Mouse (Mus musculus): ENCODE measurements at regions not wholly inside any gene's neighbourhood (a gene's known extent, or its start where the extent isn't known, plus 50 kb on each side); places are given as distances from the start of the nearest gene placed in this dataset.
A peak's percentile ranks its signal among the peaks of the same experiment; 100 is the strongest.

- no peaks in the 10 kb centered on the region for H3K4me1 ChIP-seq (ENCODE audit: insufficient read depth, low read length)
- ATAC-seq (ENCODE audit: low FRiP score) = no peak
- TF ChIP-seq CTCF (IDR thresholded peaks at IDR 0.05) = no peak
- H3K4me3 ChIP-seq (ENCODE audit: low read depth, low read length) = no peak overlapping the region
- no peak for DNase-seq (ENCODE audit: low spot score)
- no peak overlapping the region for H3K9ac ChIP-seq (replicated peaks; ENCODE audit: low read length, poor library complexity, severe bottlenecking)
- H3K4me2 ChIP-seq (ENCODE audit: low read depth, low read length, poor library complexity, severe bottlenecking) = no peak overlapping the region
- no peaks in the 10 kb centered on the region for H3K36me3 ChIP-seq (ENCODE audit: insufficient read depth, low read length)
- no peaks in the 10 kb centered on the region for H3K27me3 ChIP-seq (ENCODE audit: insufficient read depth, low read length)
- no peak overlapping the region for H3K27ac ChIP-seq (ENCODE audit: low read depth, low read length)
- H3K9me3 ChIP-seq (ENCODE audit: low read length) = no peaks in the 10 kb centered on the region
- 88% methylated on average over 5 of the region's 5 CpGs for WGBS
Measured at GRCm38 (mm10) chr2:50417643-50418042, 121.0 kb upstream of the Mmadhc start.

- ATAC-seq (ENCODE audit: low FRiP score) = no peak
Measured at GRCm38 (mm10) chr2:50417135-50417534, 120.5 kb upstream of the Mmadhc start.

GRCm38 (mm10) chr2:50416056-50416455 lies 119.5 kb upstream of the Mmadhc start:
- Histone ChIP-seq H3K4me1 (ENCODE audit: insufficient read depth, low read length) (no peaks in the 10 kb centered on the region), H3K36me3 (ENCODE audit: insufficient read depth, low read length) (no peaks in the 10 kb centered on the region), H3K4me3 (ENCODE audit: low read depth, low read length) (no peak overlapping the region), H3K9ac (replicated peaks; ENCODE audit: low read length, poor library complexity, severe bottlenecking) (no peak overlapping the region), H3K27me3 (ENCODE audit: insufficient read depth, low read length) (no peaks in the 10 kb centered on the region), H3K4me2 (ENCODE audit: low read depth, low read length, poor library complexity, severe bottlenecking) (no peak overlapping the region), H3K9me3 (ENCODE audit: low read length) (no peaks in the 10 kb centered on the region), H3K27ac (ENCODE audit: low read depth, low read length) (no peak overlapping the region)
- 97% methylated on average over 2 of the region's 2 CpGs for WGBS
- ATAC-seq (ENCODE audit: low FRiP score) (no peak), DNase-seq (ENCODE audit: low spot score) (no peak)
- TF ChIP-seq CTCF (IDR thresholded peaks at IDR 0.05) = no peak

More at GRCm38 (mm10) chr2:50417135-50417534, 120.5 kb upstream of the Mmadhc start:
- DNase-seq (ENCODE audit: low spot score) = no peak
- TF ChIP-seq CTCF (IDR thresholded peaks at IDR 0.05) = no peak
- no peaks in the 10 kb centered on the region for H3K4me1 ChIP-seq (ENCODE audit: insufficient read depth, low read length)
- no peaks in the 10 kb centered on the region for H3K9me3 ChIP-seq (ENCODE audit: low read length)
- 100% methylated on average over 5 of the region's 5 CpGs for WGBS
- H3K27ac ChIP-seq (ENCODE audit: low read depth, low read length) = no peak overlapping the region
- no peaks in the 10 kb centered on the region for H3K27me3 ChIP-seq (ENCODE audit: insufficient read depth, low read length)
- no peak overlapping the region for H3K4me3 ChIP-seq (ENCODE audit: low read depth, low read length)
- no peaks in the 10 kb centered on the region for H3K36me3 ChIP-seq (ENCODE audit: insufficient read depth, low read length)
- H3K4me2 ChIP-seq (ENCODE audit: low read depth, low read length, poor library complexity, severe bottlenecking) = no peak overlapping the region
- H3K9ac ChIP-seq (replicated peaks; ENCODE audit: low read length, poor library complexity, severe bottlenecking) = no peak overlapping the region

- ATAC-seq (ENCODE audit: low FRiP score) = no peak
- no peak for TF ChIP-seq CTCF (IDR thresholded peaks at IDR 0.05)
Measured at GRCm38 (mm10) chr2:50405932-50406331, 109.3 kb upstream of the Mmadhc start.

GRCm38 (mm10) chr2:50403106-50403505 lies 106.5 kb upstream of the Mmadhc start:
- TF ChIP-seq CTCF (IDR thresholded peaks at IDR 0.05) = no peak

More at GRCm38 (mm10) chr2:50405932-50406331, 109.3 kb upstream of the Mmadhc start:
- Histone ChIP-seq H3K4me2 (ENCODE audit: low read depth, low read length, poor library complexity, severe bottlenecking) (no peak overlapping the region), H3K4me3 (ENCODE audit: low read depth, low read length) (no peak overlapping the region), H3K4me1 (ENCODE audit: insufficient read depth, low read length) (no peaks in the 10 kb centered on the region), H3K9ac (replicated peaks; ENCODE audit: low read length, poor library complexity, severe bottlenecking) (no peak overlapping the region), H3K36me3 (ENCODE audit: insufficient read depth, low read length) (no peaks in the 10 kb centered on the region), H3K9me3 (ENCODE audit: low read length) (no peaks in the 10 kb centered on the region), H3K27me3 (ENCODE audit: insufficient read depth, low read length) (no peaks in the 10 kb centered on the region), H3K27ac (ENCODE audit: low read depth, low read length) (no peak overlapping the region)
- 38% methylated on average over 4 of the region's 4 CpGs for WGBS
- DNase-seq (ENCODE audit: low spot score) = peak; percentile 3

GRCm38 (mm10) chr2:50398576-50398975 lies 102.0 kb upstream of the Mmadhc start:
- Histone ChIP-seq H3K4me1 (ENCODE audit: insufficient read depth, low read length) (no peaks in the 10 kb centered on the region), H3K4me3 (ENCODE audit: low read depth, low read length) (no peak overlapping the region), H3K9ac (replicated peaks; ENCODE audit: low read length, poor library complexity, severe bottlenecking) (no peak overlapping the region), H3K27ac (ENCODE audit: low read depth, low read length) (no peak overlapping the region), H3K27me3 (ENCODE audit: insufficient read depth, low read length) (no peaks in the 10 kb centered on the region), H3K9me3 (ENCODE audit: low read length) (no peaks in the 10 kb centered on the region), H3K36me3 (ENCODE audit: insufficient read depth, low read length) (no peaks in the 10 kb centered on the region), H3K4me2 (ENCODE audit: low read depth, low read length, poor library complexity, severe bottlenecking) (no peak overlapping the region)
- 81% methylated on average over 5 of the region's 5 CpGs for WGBS
- ATAC-seq (ENCODE audit: low FRiP score) (no peak), DNase-seq (ENCODE audit: low spot score) (no peak)
- no peak for TF ChIP-seq CTCF (IDR thresholded peaks at IDR 0.05)

More at GRCm38 (mm10) chr2:50403106-50403505, 106.5 kb upstream of the Mmadhc start:
- H3K4me2 ChIP-seq (ENCODE audit: low read depth, low read length, poor library complexity, severe bottlenecking) = no peak overlapping the region
- no peak overlapping the region for H3K27ac ChIP-seq (ENCODE audit: low read depth, low read length)
- no peaks in the 10 kb centered on the region for H3K9me3 ChIP-seq (ENCODE audit: low read length)
- no peaks in the 10 kb centered on the region for H3K27me3 ChIP-seq (ENCODE audit: insufficient read depth, low read length)
- H3K4me3 ChIP-seq (ENCODE audit: low read depth, low read length) = no peak overlapping the region
- ATAC-seq (ENCODE audit: low FRiP score) (no peak), DNase-seq (ENCODE audit: low spot score) (no peak)
- WGBS = 90% methylated on average over 6 of the region's 6 CpGs
- no peaks in the 10 kb centered on the region for H3K36me3 ChIP-seq (ENCODE audit: insufficient read depth, low read length)
- H3K9ac ChIP-seq (replicated peaks; ENCODE audit: low read length, poor library complexity, severe bottlenecking) = no peak overlapping the region
- H3K4me1 ChIP-seq (ENCODE audit: insufficient read depth, low read length) = no peaks in the 10 kb centered on the region

All from midbrain, postnatal 0 days (tissue).